Mouse (Mus musculus): ENCODE results near the gene Ftl1.

Ftl1 gene

DNA sequence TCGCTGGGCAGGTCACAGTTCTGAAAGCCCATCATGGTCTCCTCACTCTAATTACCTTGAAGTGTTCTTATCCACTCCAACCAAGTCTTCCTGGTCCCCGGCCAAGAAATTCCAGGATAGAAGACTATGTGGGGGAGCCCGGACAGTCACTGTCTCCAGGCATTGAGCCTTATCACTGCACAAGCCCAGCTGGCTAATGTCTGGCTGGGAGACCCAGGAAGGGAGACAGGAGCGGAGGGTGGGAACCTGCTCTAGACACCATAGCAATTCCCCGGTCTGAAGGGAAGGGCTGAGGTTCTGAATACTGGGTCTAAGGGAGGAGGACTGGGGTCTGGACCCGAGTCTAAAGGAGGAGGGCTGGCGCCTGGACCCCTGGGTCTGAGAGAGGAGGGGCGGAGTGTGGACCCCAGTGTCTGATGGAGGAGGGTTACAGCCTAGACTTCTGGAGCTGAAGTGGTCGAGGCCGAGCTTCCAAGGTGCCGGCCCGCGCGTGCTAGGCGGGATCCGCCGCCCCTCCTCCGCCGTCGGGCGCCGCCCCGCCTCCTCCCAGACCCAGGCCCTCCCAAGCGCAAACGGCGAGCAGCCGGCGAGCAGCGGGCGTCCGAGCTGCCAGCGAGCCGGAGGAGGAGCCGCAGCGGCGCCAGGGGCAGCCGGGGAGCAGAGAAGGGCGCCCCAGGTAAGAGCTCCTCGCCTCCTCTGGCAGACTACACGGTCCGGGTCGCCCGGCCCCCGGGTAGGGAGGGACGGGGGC, 46.4 kb downstream of the Ftl1 start, which contains the start of gene Ntf5:
TSS of gene Ntf5 (plus strand) at position 583 of the 751 bp plus-strand sequence.
- DNase-seq (ENCODE audit: low spot score), result peak; percentile 70

DNA sequence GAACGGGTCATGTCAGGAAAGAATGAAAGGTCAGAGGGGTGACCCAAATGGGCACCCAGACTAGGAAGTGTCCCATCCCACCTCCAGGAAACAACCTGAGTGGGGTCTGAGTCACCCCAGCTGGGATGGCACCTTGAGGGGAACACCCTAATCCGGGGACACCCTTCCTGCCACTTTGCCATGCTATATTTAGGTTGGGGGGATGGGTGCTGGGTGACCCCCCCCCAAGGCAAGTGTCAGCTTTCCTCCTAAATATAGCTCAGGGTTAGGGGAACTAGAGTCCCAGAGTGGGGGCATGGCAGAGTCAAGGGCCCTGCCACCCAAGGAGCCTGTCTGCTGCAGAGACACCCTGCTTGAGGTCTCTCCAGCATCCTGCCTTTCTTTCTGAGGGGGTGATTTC, 47.3 kb downstream of the Ftl1 start:
- DNase-seq (ENCODE audit: low spot score), result no peak

- DNase-seq (ENCODE audit: low spot score), result no peak
Measured at GRCm38 (mm10) chr7:45409497-45410163, 50.1 kb downstream of the Ftl1 start.

DNA sequence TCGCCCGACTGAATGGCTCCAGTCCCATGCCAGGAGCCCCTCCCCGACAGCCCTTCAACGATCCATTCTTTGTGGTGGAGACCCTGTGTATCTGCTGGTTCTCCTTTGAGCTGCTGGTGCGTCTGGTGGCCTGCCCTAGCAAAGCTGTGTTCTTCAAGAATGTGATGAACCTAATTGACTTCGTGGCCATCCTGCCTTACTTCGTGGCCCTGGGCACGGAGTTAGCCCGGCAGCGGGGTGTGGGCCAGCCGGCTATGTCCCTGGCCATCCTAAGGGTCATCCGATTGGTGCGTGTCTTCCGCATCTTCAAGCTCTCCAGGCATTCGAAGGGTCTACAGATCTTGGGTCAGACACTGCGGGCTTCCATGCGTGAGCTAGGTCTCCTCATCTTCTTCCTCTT, 50.7 kb downstream of the Ftl1 start:
- DNase-seq (ENCODE audit: low spot score), result no peak

GRCm38 (mm10) chr7:45408351-45408750, 51.3 kb downstream of the Ftl1 start:
- DNase-seq (ENCODE audit: low spot score), result no peak
